Mouse (Mus musculus): ENCODE results near the gene Pex14. TPM values are rescaled to one million over a fixed set of nuclear protein-coding genes. Genes with fewer than 3 reads are reported as not detected.
A peak's percentile ranks its signal among the peaks of the same experiment; 100 is the strongest.

Gene Pex14
- polyA plus RNA-seq, 1 experiment from 2014 or later, result 44.6 TPM

DNA sequence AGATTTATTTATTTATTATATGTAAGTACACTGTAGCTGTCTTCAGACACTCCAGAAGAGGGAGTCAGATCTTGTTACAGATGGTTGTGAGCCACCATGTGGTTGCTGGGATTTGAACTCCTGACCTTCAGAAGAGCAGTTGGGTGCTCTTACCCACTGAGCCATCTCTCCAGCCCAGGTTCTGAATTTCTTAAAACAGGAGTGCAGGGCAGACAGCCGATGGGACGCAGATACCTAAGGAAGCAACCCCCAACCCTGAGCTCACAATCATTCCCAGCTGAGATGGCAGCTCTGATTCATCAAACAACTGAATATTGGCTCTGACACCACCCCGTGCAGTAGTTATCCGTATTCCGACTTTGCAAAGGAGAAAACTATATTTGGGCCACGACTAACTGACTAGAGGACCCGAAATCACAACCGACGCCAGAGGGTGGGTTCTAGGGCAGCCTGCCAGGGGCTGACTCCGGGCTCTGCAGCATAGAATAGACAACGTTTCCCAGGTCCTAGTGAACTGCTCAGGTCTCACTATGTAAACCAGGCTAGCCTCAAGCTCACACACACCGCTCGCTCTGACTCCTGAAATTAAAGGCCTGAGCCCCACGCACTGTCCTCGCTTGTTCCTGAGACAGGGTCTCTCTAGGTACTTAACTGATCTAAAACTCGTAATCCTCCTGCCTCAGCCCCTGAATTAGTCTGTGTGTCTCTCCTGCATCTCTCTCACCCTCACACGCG lies 36.6 kb upstream of the Pex14 start:
- Histone ChIP-seq H3K4me1 (ENCODE audit: control insufficient read depth, insufficient read depth, low read length) (0 out of 2 replicates have a peak, but pooled peaks cover 2% of the 10 kb centered on the region), H3K27me3 (ENCODE audit: control insufficient read depth, insufficient read depth, low read length) (no peaks in the 10 kb centered on the region), H3K27ac (ENCODE audit: low read length) (no peak overlapping the region; the same call in 1 of the 2 replicates), H3K4me2 (ENCODE audit: low read depth, low read length) (peak overlapping the region; percentile 89), H3K9me3 (replicated peaks; ENCODE audit: control insufficient read depth, low read length) (no peaks in the 10 kb centered on the region), H3K36me3 (ENCODE audit: control insufficient read depth, insufficient read depth) (no peaks in the 10 kb centered on the region), H3K9ac (ENCODE audit: low read length) (peak overlapping the region; percentile 88), H3K4me3 (ENCODE audit: low read length) (peak overlapping the region; percentile 77)
- 63% methylated on average over 18 of the region's 18 CpGs for WGBS
- no peak for ATAC-seq (replicated peaks; ENCODE audit: extremely low read depth, insufficient read depth, low FRiP score)

DNA sequence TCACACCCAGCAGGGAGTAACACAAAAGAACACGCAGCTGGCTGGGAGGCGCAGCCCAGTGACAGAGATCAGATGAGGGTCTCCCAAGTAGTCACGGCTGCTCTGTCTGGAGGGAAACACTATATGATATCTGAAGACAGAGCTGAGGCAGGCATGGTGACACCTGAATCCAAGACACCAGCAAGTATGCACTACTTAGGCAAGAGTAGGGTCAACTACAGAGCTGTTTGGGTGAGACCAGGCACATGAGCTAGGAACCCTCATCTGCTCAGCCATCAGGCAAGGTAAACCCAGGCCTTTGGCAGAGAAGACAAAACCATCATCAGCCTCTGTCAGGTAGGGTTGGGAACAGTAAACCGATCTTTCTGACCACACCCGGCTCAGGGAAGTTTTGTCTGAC lies 33.7 kb upstream of the Pex14 start:
- no peaks in the 10 kb centered on the region for H3K27me3 ChIP-seq (ENCODE audit: control insufficient read depth, insufficient read depth, low read length)
- WGBS, result 80% methylated on average over 5 of the region's 5 CpGs
- no peak overlapping the region for H3K9ac ChIP-seq (ENCODE audit: low read length)
- H3K27ac ChIP-seq (ENCODE audit: low read length), result no peak overlapping the region
- no peak overlapping the region for H3K4me2 ChIP-seq (ENCODE audit: low read depth, low read length)
- 0 out of 2 replicates have a peak, but pooled peaks cover 2% of the 10 kb centered on the region for H3K4me1 ChIP-seq (ENCODE audit: control insufficient read depth, insufficient read depth, low read length)
- no peak for ATAC-seq (replicated peaks; ENCODE audit: extremely low read depth, insufficient read depth, low FRiP score)
- peaks cover 3% of the 10 kb centered on the region; the same call in 1 of the 2 replicates for H3K36me3 ChIP-seq (ENCODE audit: control insufficient read depth, insufficient read depth)
- H3K4me3 ChIP-seq (ENCODE audit: low read length), result no peak overlapping the region
- H3K9me3 ChIP-seq (replicated peaks; ENCODE audit: control insufficient read depth, low read length), result no peaks in the 10 kb centered on the region

DNA sequence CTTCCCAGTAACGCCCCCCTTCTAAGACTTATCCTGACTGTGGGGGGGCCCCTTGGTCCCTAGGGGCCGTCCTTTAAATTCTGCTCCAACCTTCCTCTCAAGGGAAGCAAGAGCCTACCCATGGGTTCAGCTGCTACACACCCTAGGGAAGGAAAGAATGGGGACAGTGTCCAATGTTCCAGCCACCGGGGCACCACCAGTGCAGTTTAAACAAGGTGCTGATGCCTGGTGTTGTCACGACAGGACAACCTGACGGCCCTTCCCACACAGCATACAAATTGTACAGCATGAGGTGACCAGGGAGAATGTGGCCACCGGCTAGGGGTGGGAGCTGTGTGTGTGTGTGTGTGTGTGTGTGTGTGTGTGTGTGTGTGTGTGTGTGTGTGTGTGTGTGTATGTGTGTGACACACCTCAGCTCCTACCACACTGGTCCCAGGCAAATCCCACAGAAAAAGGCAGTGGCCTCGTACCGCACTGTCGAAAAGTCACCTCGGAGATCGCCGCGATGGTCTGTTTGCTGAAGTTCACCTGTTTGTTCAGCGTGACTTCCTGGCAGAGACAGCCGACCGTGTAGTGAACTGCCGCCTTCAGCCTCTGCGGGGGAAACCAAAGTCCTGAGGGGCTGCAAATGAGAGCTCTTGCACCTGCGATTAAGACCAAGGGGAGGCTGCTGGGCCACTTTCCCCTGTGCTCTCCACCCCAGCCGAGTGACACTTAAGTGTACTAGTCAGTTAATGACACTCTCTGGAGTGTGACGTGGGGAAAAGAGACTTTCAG lies 32.3 kb upstream of the Pex14 start:
- Histone ChIP-seq H3K4me2 (ENCODE audit: low read depth, low read length) (no peak overlapping the region), H3K9me3 (replicated peaks; ENCODE audit: control insufficient read depth, low read length) (no peaks in the 10 kb centered on the region), H3K4me1 (ENCODE audit: control insufficient read depth, insufficient read depth, low read length) (0 out of 2 replicates have a peak, but pooled peaks cover 2% of the 10 kb centered on the region), H3K9ac (ENCODE audit: low read length) (no peak overlapping the region), H3K4me3 (ENCODE audit: low read length) (no peak overlapping the region), H3K27me3 (ENCODE audit: control insufficient read depth, insufficient read depth, low read length) (no peaks in the 10 kb centered on the region), H3K27ac (ENCODE audit: low read length) (no peak overlapping the region), H3K36me3 (ENCODE audit: control insufficient read depth, insufficient read depth) (peaks cover 3% of the 10 kb centered on the region; the same call in 1 of the 2 replicates)
- WGBS, result 82% methylated on average over 21 of the region's 21 CpGs
- ATAC-seq (replicated peaks; ENCODE audit: extremely low read depth, insufficient read depth, low FRiP score), result no peak

GRCm38 (mm10) chr4:149131021-149131752 lies 31.5 kb upstream of the Pex14 start:
- no peak overlapping the region for H3K27ac ChIP-seq (ENCODE audit: low read length)
- H3K4me2 ChIP-seq (ENCODE audit: low read depth, low read length), result no peak overlapping the region
- peaks cover 3% of the 10 kb centered on the region; the same call in 1 of the 2 replicates for H3K36me3 ChIP-seq (ENCODE audit: control insufficient read depth, insufficient read depth)
- no peaks in the 10 kb centered on the region for H3K4me1 ChIP-seq (ENCODE audit: control insufficient read depth, insufficient read depth, low read length)
- no peaks in the 10 kb centered on the region for H3K9me3 ChIP-seq (replicated peaks; ENCODE audit: control insufficient read depth, low read length)
- no peak overlapping the region for H3K4me3 ChIP-seq (ENCODE audit: low read length)
- no peak overlapping the region for H3K9ac ChIP-seq (ENCODE audit: low read length)
- H3K27me3 ChIP-seq (ENCODE audit: control insufficient read depth, insufficient read depth, low read length), result no peaks in the 10 kb centered on the region
- WGBS, result 89% methylated on average over 23 of the region's 23 CpGs
- ATAC-seq (replicated peaks; ENCODE audit: extremely low read depth, insufficient read depth, low FRiP score), result no peak

DNA sequence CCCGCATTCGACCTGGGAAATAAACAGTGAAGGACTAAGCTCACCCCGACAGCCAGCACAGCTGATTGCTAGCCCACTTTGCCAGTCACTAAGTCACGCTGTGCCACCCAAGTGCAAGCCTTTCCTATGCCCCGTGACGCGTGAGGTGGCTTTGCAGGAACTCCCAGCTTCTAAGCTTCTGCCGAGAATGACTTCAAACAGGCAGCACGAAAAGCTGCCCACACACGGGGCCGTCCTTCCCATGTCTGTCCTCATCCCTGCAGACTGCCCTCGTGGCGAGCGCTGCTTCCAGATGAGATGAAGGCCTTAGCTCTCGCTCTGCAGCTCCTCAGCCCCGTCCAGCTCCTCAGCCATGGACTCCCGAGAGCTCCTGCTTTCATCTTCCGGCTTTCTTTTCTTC lies 28.8 kb upstream of the Pex14 start:
- H3K9me3 ChIP-seq (replicated peaks; ENCODE audit: control insufficient read depth, low read length), result no peaks in the 10 kb centered on the region
- H3K4me1 ChIP-seq (ENCODE audit: control insufficient read depth, insufficient read depth, low read length), result no peaks in the 10 kb centered on the region
- H3K9ac ChIP-seq (ENCODE audit: low read length), result no peak overlapping the region
- no peak overlapping the region for H3K27ac ChIP-seq (ENCODE audit: low read length)
- no peak overlapping the region for H3K4me2 ChIP-seq (ENCODE audit: low read depth, low read length)
- no peak overlapping the region for H3K4me3 ChIP-seq (ENCODE audit: low read length)
- ATAC-seq (replicated peaks; ENCODE audit: extremely low read depth, insufficient read depth, low FRiP score), result no peak
- no peaks in the 10 kb centered on the region for H3K27me3 ChIP-seq (ENCODE audit: control insufficient read depth, insufficient read depth, low read length)
- H3K36me3 ChIP-seq (ENCODE audit: control insufficient read depth, insufficient read depth), result peaks cover 3% of the 10 kb centered on the region; the same call in 1 of the 2 replicates
- 83% methylated on average over 18 of the region's 18 CpGs for WGBS

- no peak for ATAC-seq (replicated peaks; ENCODE audit: extremely low read depth, insufficient read depth, low FRiP score)
- 80% methylated on average over 11 of the region's 11 CpGs for WGBS
- H3K9ac ChIP-seq (ENCODE audit: low read length), result no peak within 1 kb of the TSS
- H3K9me3 ChIP-seq (replicated peaks; ENCODE audit: control insufficient read depth, low read length), result no peaks in the 10 kb centered on the region
- no peak within 1 kb of the TSS for H3K4me3 ChIP-seq (ENCODE audit: low read length)
- H3K4me1 ChIP-seq (ENCODE audit: control insufficient read depth, insufficient read depth, low read length), result no peaks in the 10 kb centered on the region
- H3K4me2 ChIP-seq (ENCODE audit: low read depth, low read length), result no peak within 1 kb of the TSS
- no peak within 1 kb of the TSS for H3K27ac ChIP-seq (ENCODE audit: low read length)
- H3K36me3 ChIP-seq (ENCODE audit: control insufficient read depth, insufficient read depth), result peaks cover 3% of the 10 kb centered on the region; the same call in 1 of the 2 replicates
- H3K27me3 ChIP-seq (ENCODE audit: control insufficient read depth, insufficient read depth, low read length), result no peaks in the 10 kb centered on the region
These were observed 27.0 kb upstream of the Pex14 start, which contains the start of gene Cort for GRCm38 (mm10) chr4:149126663-149127062. Gene Cort, minus strand, starts transcription at chr4:149126763.

DNA sequence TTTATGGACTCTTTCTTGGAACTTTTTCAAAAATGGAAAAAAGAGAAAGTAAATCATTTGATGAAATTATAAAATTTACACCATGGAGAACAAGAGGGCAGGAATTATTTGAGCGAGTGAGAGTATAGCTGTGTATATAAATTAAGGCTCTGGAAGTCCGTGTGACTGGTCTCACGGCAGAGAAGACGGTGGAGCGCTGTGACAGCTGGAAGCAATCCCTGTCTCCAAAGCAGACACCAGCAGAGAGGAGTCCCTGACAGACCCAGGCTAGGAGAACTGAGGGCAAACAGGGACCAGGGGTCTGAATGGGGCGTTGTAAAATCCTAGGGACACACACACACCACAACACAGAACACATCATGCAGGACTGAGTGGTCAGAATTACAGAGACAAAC lies 26.4 kb upstream of the Pex14 start:
- Histone ChIP-seq H3K9ac (ENCODE audit: low read length) (no peak overlapping the region), H3K4me3 (ENCODE audit: low read length) (no peak overlapping the region), H3K9me3 (replicated peaks; ENCODE audit: control insufficient read depth, low read length) (no peaks in the 10 kb centered on the region), H3K4me2 (ENCODE audit: low read depth, low read length) (no peak overlapping the region), H3K27ac (ENCODE audit: low read length) (no peak overlapping the region), H3K36me3 (ENCODE audit: control insufficient read depth, insufficient read depth) (peaks cover 3% of the 10 kb centered on the region; the same call in 1 of the 2 replicates), H3K27me3 (ENCODE audit: control insufficient read depth, insufficient read depth, low read length) (no peaks in the 10 kb centered on the region), H3K4me1 (ENCODE audit: control insufficient read depth, insufficient read depth, low read length) (no peaks in the 10 kb centered on the region)
- ATAC-seq (replicated peaks; ENCODE audit: extremely low read depth, insufficient read depth, low FRiP score), result no peak
- WGBS, result 74% methylated on average over 6 of the region's 6 CpGs

- Histone ChIP-seq H3K4me1 (ENCODE audit: control insufficient read depth, insufficient read depth, low read length) (no peaks in the 10 kb centered on the region), H3K27me3 (ENCODE audit: control insufficient read depth, insufficient read depth, low read length) (no peaks in the 10 kb centered on the region), H3K4me3 (ENCODE audit: low read length) (no peak overlapping the region), H3K27ac (ENCODE audit: low read length) (no peak overlapping the region), H3K4me2 (ENCODE audit: low read depth, low read length) (no peak overlapping the region), H3K9ac (ENCODE audit: low read length) (no peak overlapping the region), H3K9me3 (replicated peaks; ENCODE audit: control insufficient read depth, low read length) (no peaks in the 10 kb centered on the region), H3K36me3 (ENCODE audit: control insufficient read depth, insufficient read depth) (peaks cover 5% of the 10 kb centered on the region; the same call in 1 of the 2 replicates)
- ATAC-seq (replicated peaks; ENCODE audit: extremely low read depth, insufficient read depth, low FRiP score), result no peak
- WGBS, result 53% methylated on average over 11 of the region's 11 CpGs
These were observed 25.9 kb upstream of the Pex14 start for GRCm38 (mm10) chr4:149125341-149126114.
